Mouse (Mus musculus) hindbrain, embryonic 12.5 days (tissue): ENCODE measurements around the gene Eya2. TPM values are rescaled to one million over a fixed set of nuclear protein-coding genes. Genes with fewer than 3 reads are reported as not detected.

Experiments
- ATAC-seq: fragments of 200-750 bp; cut with Nextera tagmentation; 2 replicates; pipeline ENCODE4 v1.8.0; 2017; ENCODE audit warnings: moderate TSS enrichment; ENCODE audit not compliant: low FRiP score
- H3K27ac ChIP-seq: fragments of 300-500 bp; sonication (generic); 2 replicates; pipeline ENCODE4 v1.5.1; 2016; ENCODE audit warnings: mild to moderate bottlenecking
- H3K27me3 ChIP-seq: fragments of 300-500 bp; sonication (generic); 2 replicates; pipeline ENCODE4 v1.6.1; 2016; ENCODE audit warnings: mild to moderate bottlenecking
- H3K36me3 ChIP-seq: fragments of 300-500 bp; sonication (generic); 2 replicates; pipeline ENCODE4 v1.6.1; 2016; ENCODE audit warnings: mild to moderate bottlenecking
- H3K4me1 ChIP-seq: fragments of 300-500 bp; sonication (generic); 2 replicates; pipeline ENCODE4 v1.6.1; 2016
- H3K4me2 ChIP-seq: fragments of 300-500 bp; sonication (generic); replicated peaks from 2 replicates; pipeline ENCODE4 v1.6.1; 2016; ENCODE audit warnings: mild to moderate bottlenecking
- H3K4me3 ChIP-seq: fragments of 300-500 bp; sonication (generic); 2 replicates; pipeline ENCODE4 v1.5.1; 2016; ENCODE audit warnings: mild to moderate bottlenecking
- H3K9ac ChIP-seq: fragments of 300-500 bp; sonication (generic); 2 replicates; pipeline ENCODE4 v1.6.1; 2016; ENCODE audit warnings: mild to moderate bottlenecking, moderate library complexity
- H3K9me3 ChIP-seq: fragments of 300-500 bp; sonication (generic); replicated peaks from 2 replicates; pipeline ENCODE4 v1.6.1; 2016; ENCODE audit warnings: mild to moderate bottlenecking
- WGBS: fragments of 180-500 bp; shearing (Covaris S2); methylation state at CpG from one replicate; pipeline ENCODE4 v1.1.7; 2016; 5-methylcytosine and 5-hydroxymethylcytosine counted together
- polyA plus RNA-seq: library from polyadenylated mRNA; unstranded; fragments of >200 nt; fragmentation: Nextera tagmentation; extraction: Ambion mirVana; gene quantifications from 2 replicates; pipeline ENCODE4 v1.2.1, GENCODE M21; 2016

The Eya2 gene
- polyA plus RNA-seq, 1 experiment from 2014 or later = 20.2 TPM

GRCm38 (mm10) chr2:165564101-165564500, 30.7 kb upstream of the Eya2 start:
- Histone ChIP-seq H3K27me3 (peaks cover 24% of the 10 kb centered on the region), H3K27ac (peak overlapping the region; percentile 62), H3K4me2 (no peak overlapping the region), H3K36me3 (no peaks in the 10 kb centered on the region), H3K9ac (no peak overlapping the region), H3K9me3 (no peaks in the 10 kb centered on the region), H3K4me3 (no peak overlapping the region), H3K4me1 (peaks cover 43% of the 10 kb centered on the region)
- WGBS = 56% methylated on average over 8 of the region's 8 CpGs
- ATAC-seq = no peak

GRCm38 (mm10) chr2:165564620-165565019, 30.2 kb upstream of the Eya2 start:
- Histone ChIP-seq H3K27ac (peak overlapping the region; percentile 62), H3K9me3 (no peaks in the 10 kb centered on the region), H3K4me3 (no peak overlapping the region), H3K36me3 (no peaks in the 10 kb centered on the region), H3K27me3 (peaks cover 24% of the 10 kb centered on the region), H3K4me2 (no peak overlapping the region), H3K9ac (no peak overlapping the region), H3K4me1 (peaks cover 42% of the 10 kb centered on the region)
- 18% methylated on average over 6 of the region's 6 CpGs for WGBS
- ATAC-seq = peak; percentile 64

- Histone ChIP-seq H3K27ac (no peak overlapping the region), H3K4me1 (peaks cover 32% of the 10 kb centered on the region), H3K4me3 (no peak overlapping the region), H3K9me3 (no peaks in the 10 kb centered on the region), H3K36me3 (no peaks in the 10 kb centered on the region), H3K4me2 (no peak overlapping the region), H3K9ac (no peak overlapping the region), H3K27me3 (peaks cover 24% of the 10 kb centered on the region)
- no peak for ATAC-seq
- 86% methylated on average over 6 of the region's 6 CpGs for WGBS
Observed at GRCm38 (mm10) chr2:165566898-165567297, 27.9 kb upstream of the Eya2 start.

- Histone ChIP-seq H3K27me3 (peaks cover 24% of the 10 kb centered on the region), H3K27ac (no peak overlapping the region), H3K9ac (no peak overlapping the region), H3K4me2 (no peak overlapping the region), H3K36me3 (no peaks in the 10 kb centered on the region), H3K9me3 (no peaks in the 10 kb centered on the region), H3K4me3 (no peak overlapping the region), H3K4me1 (peaks cover 30% of the 10 kb centered on the region)
- ATAC-seq = no peak
- 68% methylated on average over 9 of the region's 9 CpGs for WGBS
Observed at GRCm38 (mm10) chr2:165567820-165568219, 27.0 kb upstream of the Eya2 start.

GRCm38 (mm10) chr2:165568911-165569310, 25.9 kb upstream of the Eya2 start:
- no peak overlapping the region for H3K4me2 ChIP-seq
- peaks cover 14% of the 10 kb centered on the region; the same call in 1 of the 2 replicates for H3K27me3 ChIP-seq
- no peaks in the 10 kb centered on the region for H3K36me3 ChIP-seq
- no peak overlapping the region for H3K27ac ChIP-seq
- no peak overlapping the region for H3K9ac ChIP-seq
- peaks cover 20% of the 10 kb centered on the region for H3K4me1 ChIP-seq
- no peak overlapping the region for H3K4me3 ChIP-seq
- WGBS = 31% methylated on average over 6 of the region's 6 CpGs
- no peak for ATAC-seq
- H3K9me3 ChIP-seq = no peaks in the 10 kb centered on the region

- no peak overlapping the region for H3K4me3 ChIP-seq
- H3K27me3 ChIP-seq = no peaks in the 10 kb centered on the region
- H3K9ac ChIP-seq = no peak overlapping the region
- peaks cover 2% of the 10 kb centered on the region; the same call in 1 of the 2 replicates for H3K4me1 ChIP-seq
- no peaks in the 10 kb centered on the region for H3K9me3 ChIP-seq
- H3K27ac ChIP-seq = no peak overlapping the region
- WGBS = 43% methylated on average over 4 of the region's 4 CpGs
- H3K36me3 ChIP-seq = no peaks in the 10 kb centered on the region
- no peak for ATAC-seq
- H3K4me2 ChIP-seq = no peak overlapping the region
Observed at GRCm38 (mm10) chr2:165571216-165571778, 23.5 kb upstream of the Eya2 start.

- Histone ChIP-seq H3K9ac (no peak overlapping the region), H3K27ac (0 out of 2 replicates have a peak overlapping the region, but pooled peaks have one; percentile 35), H3K27me3 (no peaks in the 10 kb centered on the region; the same call in 1 of the 2 replicates), H3K9me3 (no peaks in the 10 kb centered on the region), H3K36me3 (no peaks in the 10 kb centered on the region), H3K4me2 (no peak overlapping the region), H3K4me3 (no peak overlapping the region), H3K4me1 (0 out of 2 replicates have a peak, but pooled peaks cover 6% of the 10 kb centered on the region)
- WGBS = 59% methylated on average over 8 of the region's 8 CpGs
- no peak for ATAC-seq
Observed at GRCm38 (mm10) chr2:165583044-165583443, 11.8 kb upstream of the Eya2 start.

GRCm38 (mm10) chr2:165583518-165583917, 11.3 kb upstream of the Eya2 start:
- Histone ChIP-seq H3K27me3 (no peaks in the 10 kb centered on the region; the same call in 1 of the 2 replicates), H3K4me3 (no peak overlapping the region), H3K4me2 (no peak overlapping the region), H3K4me1 (0 out of 2 replicates have a peak, but pooled peaks cover 6% of the 10 kb centered on the region), H3K27ac (0 out of 2 replicates have a peak overlapping the region, but pooled peaks have one; percentile 35), H3K9me3 (no peaks in the 10 kb centered on the region), H3K36me3 (no peaks in the 10 kb centered on the region), H3K9ac (no peak overlapping the region)
- ATAC-seq = no peak
- 89% methylated on average over 4 of the region's 4 CpGs for WGBS

- H3K36me3 ChIP-seq = no peaks in the 10 kb centered on the region
- WGBS = 71% methylated on average over 3 of the region's 3 CpGs
- ATAC-seq = no peak
Observed at GRCm38 (mm10) chr2:165584563-165584962, 10.3 kb upstream of the Eya2 start.

GRCm38 (mm10) chr2:165590742-165591141, 4.1 kb upstream of the Eya2 start:
- Histone ChIP-seq H3K4me2 (no peak overlapping the region), H3K27ac (no peak overlapping the region), H3K36me3 (no peaks in the 10 kb centered on the region), H3K9ac (no peak overlapping the region), H3K27me3 (peaks cover 19% of the 10 kb centered on the region), H3K9me3 (no peaks in the 10 kb centered on the region), H3K4me1 (peaks cover 14% of the 10 kb centered on the region), H3K4me3 (no peak overlapping the region)
- WGBS = 85% methylated on average over 16 of the region's 16 CpGs
- ATAC-seq = no peak

More at GRCm38 (mm10) chr2:165584563-165584962, 10.3 kb upstream of the Eya2 start:
- no peak overlapping the region for H3K27ac ChIP-seq
- H3K9ac ChIP-seq = no peak overlapping the region
- no peak overlapping the region for H3K4me2 ChIP-seq
- H3K4me1 ChIP-seq = 0 out of 2 replicates have a peak, but pooled peaks cover 6% of the 10 kb centered on the region
- no peaks in the 10 kb centered on the region; the same call in 1 of the 2 replicates for H3K27me3 ChIP-seq
- H3K4me3 ChIP-seq = no peak overlapping the region
- no peaks in the 10 kb centered on the region for H3K9me3 ChIP-seq

GRCm38 (mm10) chr2:165593763-165594162, 1.1 kb upstream of the Eya2 start:
- no peak overlapping the region for H3K9ac ChIP-seq
- WGBS = 85% methylated on average over 2 of the region's 2 CpGs
- no peak overlapping the region for H3K27ac ChIP-seq
- no peak overlapping the region for H3K4me3 ChIP-seq
- no peak overlapping the region for H3K4me2 ChIP-seq
- H3K9me3 ChIP-seq = no peaks in the 10 kb centered on the region
- peaks cover 33% of the 10 kb centered on the region for H3K4me1 ChIP-seq
- H3K27me3 ChIP-seq = peaks cover 23% of the 10 kb centered on the region
- no peaks in the 10 kb centered on the region for H3K36me3 ChIP-seq
- no peak for ATAC-seq

- H3K9ac ChIP-seq = peak overlapping the region; percentile 80
- under 1% methylated on average over 13 of the region's 13 CpGs for WGBS
Observed at GRCm38 (mm10) chr2:165595676-165596070, 841 bp downstream of the Eya2 start.

GRCm38 (mm10) chr2:165596141-165596540, 1.3 kb downstream of the Eya2 start:
- peak overlapping the region; percentile 97 for H3K4me2 ChIP-seq
- H3K4me1 ChIP-seq = peaks cover 44% of the 10 kb centered on the region
- peak overlapping the region; percentile 73 for H3K4me3 ChIP-seq
- no peak overlapping the region for H3K27ac ChIP-seq
- no peaks in the 10 kb centered on the region for H3K36me3 ChIP-seq
- H3K9me3 ChIP-seq = no peaks in the 10 kb centered on the region
- H3K27me3 ChIP-seq = peaks cover 23% of the 10 kb centered on the region
- WGBS = 14% methylated on average over 11 of the region's 11 CpGs
- ATAC-seq = no peak
- 0 out of 2 replicates have a peak overlapping the region, but pooled peaks have one; percentile 10 for H3K9ac ChIP-seq

More at GRCm38 (mm10) chr2:165595676-165596070, 841 bp downstream of the Eya2 start:
- H3K36me3 ChIP-seq = no peaks in the 10 kb centered on the region
- no peaks in the 10 kb centered on the region for H3K9me3 ChIP-seq
- H3K27ac ChIP-seq = peak overlapping the region; percentile 64
- peak overlapping the region; percentile 97 for H3K4me2 ChIP-seq
- peak; percentile 12; the same call in 1 of the 2 replicates for ATAC-seq
- H3K4me3 ChIP-seq = peak overlapping the region; percentile 73
- H3K4me1 ChIP-seq = peaks cover 39% of the 10 kb centered on the region
- H3K27me3 ChIP-seq = peaks cover 23% of the 10 kb centered on the region
